Mouse (Mus musculus): Measurements from ENCODE around the gene Kdm4a. TPM values are rescaled to one million over a fixed set of nuclear protein-coding genes. Genes with fewer than 3 reads are reported as not detected.

Gene Kdm4a
- polyA plus RNA-seq, 1 experiment from 2014 or later: 30.8 TPM

- 78% methylated on average over 1 of the region's 1 CpGs for WGBS (ENCODE audit: insufficient replicate concordance)
- Histone ChIP-seq H3K36me3 (ENCODE audit: control insufficient read depth, insufficient read depth, low read length) (peaks cover 35% of the 10 kb centered on the region), H3K4me1 (ENCODE audit: control insufficient read depth, insufficient read depth, low read length) (no peaks in the 10 kb centered on the region)
These were observed 35.0 kb upstream of the Kdm4a start for GRCm38 (mm10) chr4:118214891-118215290.

GRCm38 (mm10) chr4:118206918-118207640 is 27.2 kb upstream of the Kdm4a start:
- Histone ChIP-seq H3K9me3 (replicated peaks; ENCODE audit: control insufficient read depth, low read length) (no peaks in the 10 kb centered on the region), H3K4me3 (ENCODE audit: low read depth, low read length) (no peak overlapping the region), H3K9ac (ENCODE audit: low read depth, low read length) (no peak overlapping the region), H3K27ac (ENCODE audit: low read depth, low read length) (no peak overlapping the region), H3K36me3 (ENCODE audit: control insufficient read depth, insufficient read depth, low read length) (peaks cover 26% of the 10 kb centered on the region), H3K4me1 (ENCODE audit: control insufficient read depth, insufficient read depth, low read length) (no peaks in the 10 kb centered on the region), H3K4me2 (no peak overlapping the region), H3K27me3 (ENCODE audit: control insufficient read depth, insufficient read depth, low read length) (no peaks in the 10 kb centered on the region)
- WGBS (ENCODE audit: insufficient replicate concordance): 65% methylated on average over 10 of the region's 10 CpGs
- no peak for ATAC-seq (replicated peaks; ENCODE audit: insufficient number of reproducible peaks, low FRiP score, low TSS enrichment)

More at GRCm38 (mm10) chr4:118214891-118215290, 35.0 kb upstream of the Kdm4a start:
- Histone ChIP-seq H3K9ac (ENCODE audit: low read depth, low read length) (no peak overlapping the region), H3K9me3 (replicated peaks; ENCODE audit: control insufficient read depth, low read length) (no peaks in the 10 kb centered on the region), H3K4me3 (ENCODE audit: low read depth, low read length) (no peak overlapping the region), H3K27ac (ENCODE audit: low read depth, low read length) (no peak overlapping the region), H3K27me3 (ENCODE audit: control insufficient read depth, insufficient read depth, low read length) (no peaks in the 10 kb centered on the region), H3K4me2 (no peak overlapping the region)
- ATAC-seq (replicated peaks; ENCODE audit: insufficient number of reproducible peaks, low FRiP score, low TSS enrichment): no peak

GRCm38 (mm10) chr4:118205906-118206305 is 26.1 kb upstream of the Kdm4a start:
- ATAC-seq (replicated peaks; ENCODE audit: insufficient number of reproducible peaks, low FRiP score, low TSS enrichment): no peak
- Histone ChIP-seq H3K36me3 (ENCODE audit: control insufficient read depth, insufficient read depth, low read length) (peaks cover 17% of the 10 kb centered on the region), H3K9ac (ENCODE audit: low read depth, low read length) (no peak overlapping the region), H3K27me3 (ENCODE audit: control insufficient read depth, insufficient read depth, low read length) (no peaks in the 10 kb centered on the region), H3K4me2 (no peak overlapping the region), H3K9me3 (replicated peaks; ENCODE audit: control insufficient read depth, low read length) (no peaks in the 10 kb centered on the region), H3K27ac (ENCODE audit: low read depth, low read length) (no peak overlapping the region), H3K4me3 (ENCODE audit: low read depth, low read length) (no peak overlapping the region), H3K4me1 (ENCODE audit: control insufficient read depth, insufficient read depth, low read length) (no peaks in the 10 kb centered on the region)
- 89% methylated on average over 2 of the region's 2 CpGs for WGBS (ENCODE audit: insufficient replicate concordance)

GRCm38 (mm10) chr4:118199093-118199492 is 19.2 kb upstream of the Kdm4a start:
- Histone ChIP-seq H3K27me3 (ENCODE audit: control insufficient read depth, insufficient read depth, low read length) (no peaks in the 10 kb centered on the region), H3K9ac (ENCODE audit: low read depth, low read length) (no peak overlapping the region), H3K27ac (ENCODE audit: low read depth, low read length) (no peak overlapping the region), H3K36me3 (ENCODE audit: control insufficient read depth, insufficient read depth, low read length) (no peaks in the 10 kb centered on the region), H3K9me3 (replicated peaks; ENCODE audit: control insufficient read depth, low read length) (no peaks in the 10 kb centered on the region), H3K4me1 (ENCODE audit: control insufficient read depth, insufficient read depth, low read length) (no peaks in the 10 kb centered on the region), H3K4me2 (no peak overlapping the region), H3K4me3 (ENCODE audit: low read depth, low read length) (no peak overlapping the region)
- 88% methylated on average over 2 of the region's 2 CpGs for WGBS (ENCODE audit: insufficient replicate concordance)
- no peak for ATAC-seq (replicated peaks; ENCODE audit: insufficient number of reproducible peaks, low FRiP score, low TSS enrichment)

GRCm38 (mm10) chr4:118198606-118199005 is 18.8 kb upstream of the Kdm4a start:
- H3K4me2 ChIP-seq: no peak overlapping the region
- no peak for ATAC-seq (replicated peaks; ENCODE audit: insufficient number of reproducible peaks, low FRiP score, low TSS enrichment)
- no peak overlapping the region for H3K9ac ChIP-seq (ENCODE audit: low read depth, low read length)
- no peaks in the 10 kb centered on the region for H3K36me3 ChIP-seq (ENCODE audit: control insufficient read depth, insufficient read depth, low read length)
- H3K4me3 ChIP-seq (ENCODE audit: low read depth, low read length): no peak overlapping the region
- H3K27me3 ChIP-seq (ENCODE audit: control insufficient read depth, insufficient read depth, low read length): no peaks in the 10 kb centered on the region
- no peaks in the 10 kb centered on the region for H3K4me1 ChIP-seq (ENCODE audit: control insufficient read depth, insufficient read depth, low read length)
- H3K9me3 ChIP-seq (replicated peaks; ENCODE audit: control insufficient read depth, low read length): no peaks in the 10 kb centered on the region
- no peak overlapping the region for H3K27ac ChIP-seq (ENCODE audit: low read depth, low read length)
- 66% methylated on average over 3 of the region's 3 CpGs for WGBS (ENCODE audit: insufficient replicate concordance)

- H3K9ac ChIP-seq (ENCODE audit: low read depth, low read length): no peak overlapping the region
- H3K36me3 ChIP-seq (ENCODE audit: control insufficient read depth, insufficient read depth, low read length): no peaks in the 10 kb centered on the region
- 53% methylated on average over 10 of the region's 10 CpGs for WGBS (ENCODE audit: insufficient replicate concordance)
- peak overlapping the region; percentile 27 for H3K4me2 ChIP-seq
- H3K4me3 ChIP-seq (ENCODE audit: low read depth, low read length): no peak overlapping the region
- no peak for ATAC-seq (replicated peaks; ENCODE audit: insufficient number of reproducible peaks, low FRiP score, low TSS enrichment)
- H3K9me3 ChIP-seq (replicated peaks; ENCODE audit: control insufficient read depth, low read length): no peaks in the 10 kb centered on the region
- no peaks in the 10 kb centered on the region for H3K4me1 ChIP-seq (ENCODE audit: control insufficient read depth, insufficient read depth, low read length)
- H3K27ac ChIP-seq (ENCODE audit: low read depth, low read length): peak overlapping the region; percentile 50; the same call in 1 of the 2 replicates
- no peaks in the 10 kb centered on the region for H3K27me3 ChIP-seq (ENCODE audit: control insufficient read depth, insufficient read depth, low read length)
These were observed 16.3 kb upstream of the Kdm4a start for GRCm38 (mm10) chr4:118196185-118196584.

GRCm38 (mm10) chr4:118180301-118181080 is 648 bp upstream of the Kdm4a start:
- ATAC-seq (replicated peaks; ENCODE audit: insufficient number of reproducible peaks, low FRiP score, low TSS enrichment): no peak
- Histone ChIP-seq H3K4me2 (peak overlapping the region; percentile 74), H3K4me3 (ENCODE audit: low read depth, low read length) (peak overlapping the region; percentile 86), H3K36me3 (ENCODE audit: control insufficient read depth, insufficient read depth, low read length) (peaks cover 16% of the 10 kb centered on the region), H3K27me3 (ENCODE audit: control insufficient read depth, insufficient read depth, low read length) (no peaks in the 10 kb centered on the region), H3K9me3 (replicated peaks; ENCODE audit: control insufficient read depth, low read length) (no peaks in the 10 kb centered on the region), H3K27ac (ENCODE audit: low read depth, low read length) (peak overlapping the region; percentile 89), H3K4me1 (ENCODE audit: control insufficient read depth, insufficient read depth, low read length) (peaks cover 9% of the 10 kb centered on the region), H3K9ac (ENCODE audit: low read depth, low read length) (peak overlapping the region; percentile 76)
- WGBS (ENCODE audit: insufficient replicate concordance): 14% methylated on average over 17 of the region's 17 CpGs

- no peak for ATAC-seq (replicated peaks; ENCODE audit: insufficient number of reproducible peaks, low FRiP score, low TSS enrichment)
- H3K36me3 ChIP-seq (ENCODE audit: control insufficient read depth, insufficient read depth, low read length): peaks cover 30% of the 10 kb centered on the region
- H3K27ac ChIP-seq (ENCODE audit: low read depth, low read length): peak overlapping the region; percentile 95; the same call in 1 of the 2 replicates
- H3K27me3 ChIP-seq (ENCODE audit: control insufficient read depth, insufficient read depth, low read length): no peaks in the 10 kb centered on the region
- peak overlapping the region; percentile 86 for H3K4me3 ChIP-seq (ENCODE audit: low read depth, low read length)
- H3K4me2 ChIP-seq: peak overlapping the region; percentile 81
- peak overlapping the region; percentile 88 for H3K9ac ChIP-seq (ENCODE audit: low read depth, low read length)
- no peaks in the 10 kb centered on the region for H3K9me3 ChIP-seq (replicated peaks; ENCODE audit: control insufficient read depth, low read length)
- WGBS (ENCODE audit: insufficient replicate concordance): 1% methylated on average over 12 of the region's 12 CpGs
- H3K4me1 ChIP-seq (ENCODE audit: control insufficient read depth, insufficient read depth, low read length): peaks cover 9% of the 10 kb centered on the region
These were observed 834 bp downstream of the Kdm4a start for GRCm38 (mm10) chr4:118178952-118179466.
